Mouse (Mus musculus): Measurements from ENCODE around the gene Gadd45a.
"Not testable (repeated sequence)": the region's sequence is repeated elsewhere in the genome, so short reads cannot be mapped to it uniquely, and the experiment has no call there.

Gene Gadd45a

DNA sequence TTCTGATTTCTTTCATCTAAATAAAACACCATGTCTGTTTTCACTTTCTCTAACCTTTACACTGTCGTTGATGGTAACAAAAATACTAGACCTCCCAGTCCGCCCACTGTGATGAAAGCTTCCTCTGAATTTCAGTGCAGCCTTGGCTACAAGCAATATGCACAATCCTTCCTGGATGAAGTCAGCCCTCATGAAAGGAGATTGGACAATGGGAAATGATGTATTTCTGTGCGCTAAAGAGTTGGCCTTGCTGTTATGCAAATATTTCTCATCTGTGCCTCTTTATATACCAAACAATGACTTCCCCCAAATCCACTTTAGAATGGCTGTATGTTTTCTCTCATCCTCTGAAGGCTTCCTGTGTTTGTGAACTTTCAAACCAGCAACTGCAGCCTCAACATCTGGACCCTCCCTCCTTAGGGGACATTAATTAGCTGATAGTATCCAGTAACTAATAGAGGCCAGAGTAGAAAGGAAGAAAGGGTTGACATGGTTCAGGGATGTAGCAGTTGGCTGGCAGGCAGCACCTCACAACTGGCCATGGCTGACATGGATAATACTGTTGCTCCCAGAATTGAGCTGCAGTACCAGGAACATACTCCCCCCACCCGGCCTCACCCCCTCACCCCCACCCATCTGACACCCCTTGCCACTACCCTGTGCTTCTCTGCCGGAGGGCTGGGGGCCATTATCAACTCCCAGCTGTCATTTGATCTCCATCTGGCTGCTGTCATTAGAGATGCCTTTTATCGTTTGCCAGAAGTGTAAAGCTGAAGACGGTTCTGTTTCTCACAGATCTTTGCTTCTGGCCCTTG lies 11.8 kb upstream of the Gadd45a start:
- DNase-seq (ENCODE audit: low read depth, low spot score): no peak

DNA sequence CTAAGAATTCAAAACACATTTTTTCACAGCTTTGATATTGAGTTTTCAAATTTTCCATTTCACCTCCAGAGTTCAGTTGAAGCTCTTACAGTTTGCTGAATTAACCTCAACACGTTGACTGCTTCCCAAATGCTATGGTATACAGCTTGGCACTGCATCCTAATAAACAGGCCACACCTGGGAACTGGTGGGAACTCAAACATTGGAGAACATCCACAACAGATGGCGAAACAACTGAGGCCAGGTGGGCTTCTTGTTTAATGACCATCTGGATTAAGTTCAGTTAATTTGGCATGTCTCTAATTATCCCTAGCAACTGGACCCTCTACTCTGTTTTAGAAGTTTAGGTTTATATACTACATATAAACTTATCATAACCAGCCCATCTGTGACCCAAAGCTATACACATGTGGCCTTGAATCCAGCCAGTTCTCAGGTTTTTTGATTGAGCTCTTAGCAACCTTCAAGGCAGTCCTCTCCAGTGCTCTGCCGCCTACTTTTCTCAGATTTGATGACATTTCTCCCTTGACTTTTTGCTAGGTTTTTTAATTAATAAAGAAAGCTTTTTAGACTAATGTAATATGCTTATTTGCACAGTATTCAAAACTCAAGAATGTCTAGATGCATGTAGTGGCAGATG lies 10.9 kb upstream of the Gadd45a start:
- no peak for DNase-seq (ENCODE audit: low read depth, low spot score)

DNA sequence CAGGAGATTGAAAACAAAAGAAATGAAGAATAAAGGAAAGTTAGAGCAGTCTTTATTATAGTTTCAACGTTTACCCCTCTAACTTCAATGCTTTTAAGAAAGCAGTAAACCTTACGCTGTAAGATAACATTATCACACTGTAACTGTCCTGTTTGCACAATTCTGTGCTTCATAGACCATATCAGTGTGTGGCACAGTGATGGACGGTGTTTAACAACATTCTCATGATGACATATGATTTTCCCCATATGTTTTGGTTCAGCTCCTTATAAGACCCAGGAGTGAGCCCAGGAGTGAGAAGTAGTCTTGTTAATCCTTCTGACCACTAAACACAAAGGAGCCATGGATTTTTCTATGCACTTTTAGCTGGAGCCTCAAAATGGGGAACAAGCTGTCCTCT lies 9.7 kb upstream of the Gadd45a start:
- no peak for DNase-seq (ENCODE audit: low read depth, low spot score)

DNA sequence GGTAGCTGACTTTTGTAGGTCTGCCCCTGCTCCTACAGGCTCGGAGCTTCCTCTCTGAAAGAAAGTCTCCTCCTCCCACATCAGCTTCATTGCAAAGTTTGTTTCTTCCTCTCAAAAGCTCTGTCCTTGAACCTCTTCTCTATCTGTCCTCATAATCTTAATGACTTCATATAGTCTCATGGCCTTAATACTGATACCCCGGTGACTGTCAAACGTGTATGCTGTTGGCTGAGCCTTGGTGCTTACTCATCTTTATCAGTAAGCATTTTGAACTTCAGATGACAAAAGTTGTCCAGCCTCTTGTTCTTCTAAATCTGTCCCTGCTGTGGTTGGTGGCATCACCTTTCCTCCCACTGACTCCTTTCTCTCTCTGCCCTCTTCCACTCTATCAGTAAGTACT lies 8.2 kb upstream of the Gadd45a start:
- DNase-seq (ENCODE audit: low read depth, low spot score): no peak

DNA sequence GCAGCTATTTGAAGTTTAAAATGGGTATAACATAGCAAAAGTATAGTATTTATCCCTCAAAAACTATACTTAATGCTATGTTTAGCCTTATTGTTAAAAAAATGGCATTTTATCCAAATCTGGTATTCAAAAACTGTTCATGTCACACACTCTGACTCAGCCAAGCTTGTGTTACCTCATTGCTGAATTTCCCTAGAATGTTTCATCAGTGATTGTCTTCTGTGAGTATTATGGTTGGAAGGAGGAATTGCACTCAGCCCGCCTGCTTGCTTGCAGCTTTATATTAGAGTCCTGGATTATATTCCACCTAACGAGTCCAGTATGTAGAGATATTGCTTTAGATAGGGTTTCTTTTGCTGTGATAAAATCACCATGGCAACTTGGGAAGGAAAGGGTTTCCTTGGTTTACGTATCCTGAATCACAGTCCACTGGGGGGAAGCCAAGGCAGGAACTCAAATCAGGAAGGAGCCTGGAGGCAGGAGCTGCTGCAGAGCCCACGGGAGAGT lies 3.7 kb upstream of the Gadd45a start:
- DNase-seq (ENCODE audit: low read depth, low spot score): no peak

DNA sequence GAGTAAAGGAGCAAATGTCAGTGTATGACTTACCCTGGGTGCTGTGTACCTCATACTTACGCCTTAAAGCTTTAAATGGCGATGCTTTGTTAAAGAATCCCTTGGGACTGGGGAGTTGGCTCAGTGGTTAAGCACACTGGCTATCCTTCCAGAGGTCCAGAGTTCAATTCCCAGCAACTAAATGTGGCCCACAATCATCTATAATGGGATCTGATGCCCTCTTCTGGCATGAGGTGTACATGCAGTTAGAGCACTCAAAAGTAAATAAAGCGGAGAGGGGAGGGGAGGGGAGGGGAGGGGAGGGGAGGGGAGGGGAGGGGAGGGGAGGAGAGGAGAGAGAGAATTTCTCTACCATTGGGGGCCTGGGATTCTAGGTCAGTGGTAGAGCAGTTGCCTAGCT lies 1.7 kb upstream of the Gadd45a start:
- DNase-seq (ENCODE audit: low read depth, low spot score): no peak

DNA sequence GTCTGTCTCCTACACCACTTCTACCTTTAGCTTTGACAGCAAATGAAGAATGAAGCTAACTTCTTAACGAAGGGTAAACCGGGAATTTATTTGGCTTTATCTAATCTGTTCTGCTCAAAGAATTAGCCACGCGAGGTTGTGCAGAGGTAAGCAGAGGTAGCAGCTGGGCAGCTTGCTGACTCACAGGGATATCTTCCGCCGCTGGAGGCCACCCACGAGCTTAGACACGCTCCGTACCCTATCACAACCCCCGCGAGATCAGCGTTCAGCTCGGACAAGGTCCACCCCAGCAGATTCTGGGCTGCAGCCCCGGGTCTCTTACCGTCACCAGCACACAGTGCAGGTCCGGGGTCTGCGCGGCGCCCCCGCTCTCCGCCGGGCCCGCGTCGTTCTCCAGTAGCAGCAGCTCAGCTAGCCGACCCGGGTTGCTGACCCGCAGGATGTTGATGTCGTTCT lies 873 bp downstream of the Gadd45a start:
- peak; percentile 74 for DNase-seq (ENCODE audit: low read depth, low spot score)

DNA sequence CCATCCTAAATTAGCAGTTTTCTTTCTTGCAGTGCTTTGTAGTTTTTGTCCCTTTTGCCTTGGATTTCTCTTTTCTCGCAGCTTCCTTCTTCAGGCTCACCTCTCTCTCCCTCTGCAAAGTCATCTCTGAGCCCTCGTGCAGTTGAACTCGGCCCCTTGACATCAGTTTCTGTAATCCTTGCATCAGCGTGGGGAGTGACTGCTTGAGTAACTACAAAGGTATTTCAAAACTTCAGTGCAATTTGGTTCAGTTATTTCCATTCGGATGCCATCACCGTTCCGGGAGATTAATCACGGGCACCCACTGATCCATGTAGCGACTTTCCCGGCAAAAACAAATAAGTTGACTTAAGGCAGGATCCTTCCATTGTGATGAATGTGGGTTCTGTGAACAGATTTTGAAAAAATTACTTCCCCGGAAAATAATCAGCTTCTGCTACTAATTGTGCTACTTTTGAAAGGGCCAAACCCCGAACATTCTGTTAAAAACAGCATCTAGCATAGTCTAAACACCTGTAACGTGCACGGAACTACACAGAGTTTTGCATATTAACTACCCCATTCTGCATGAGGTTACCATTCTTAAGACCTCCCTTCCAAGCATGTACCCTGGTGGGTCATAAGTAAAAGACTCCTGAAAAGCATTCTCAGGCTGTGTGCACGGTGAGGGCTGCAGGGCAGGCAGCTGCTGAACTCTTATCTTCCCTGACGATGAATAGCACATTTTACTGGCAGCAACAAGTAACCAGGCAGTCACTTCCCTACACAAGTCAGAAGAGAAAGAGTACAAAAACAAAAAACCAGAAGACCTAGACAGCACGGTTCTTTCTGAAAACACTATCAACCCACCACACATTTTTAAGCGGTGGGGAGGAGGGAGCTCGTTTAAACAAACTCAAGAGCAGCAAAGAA lies 1.6 kb downstream of the Gadd45a start:
- peak; percentile 69 for DNase-seq (ENCODE audit: low read depth, low spot score)

DNA sequence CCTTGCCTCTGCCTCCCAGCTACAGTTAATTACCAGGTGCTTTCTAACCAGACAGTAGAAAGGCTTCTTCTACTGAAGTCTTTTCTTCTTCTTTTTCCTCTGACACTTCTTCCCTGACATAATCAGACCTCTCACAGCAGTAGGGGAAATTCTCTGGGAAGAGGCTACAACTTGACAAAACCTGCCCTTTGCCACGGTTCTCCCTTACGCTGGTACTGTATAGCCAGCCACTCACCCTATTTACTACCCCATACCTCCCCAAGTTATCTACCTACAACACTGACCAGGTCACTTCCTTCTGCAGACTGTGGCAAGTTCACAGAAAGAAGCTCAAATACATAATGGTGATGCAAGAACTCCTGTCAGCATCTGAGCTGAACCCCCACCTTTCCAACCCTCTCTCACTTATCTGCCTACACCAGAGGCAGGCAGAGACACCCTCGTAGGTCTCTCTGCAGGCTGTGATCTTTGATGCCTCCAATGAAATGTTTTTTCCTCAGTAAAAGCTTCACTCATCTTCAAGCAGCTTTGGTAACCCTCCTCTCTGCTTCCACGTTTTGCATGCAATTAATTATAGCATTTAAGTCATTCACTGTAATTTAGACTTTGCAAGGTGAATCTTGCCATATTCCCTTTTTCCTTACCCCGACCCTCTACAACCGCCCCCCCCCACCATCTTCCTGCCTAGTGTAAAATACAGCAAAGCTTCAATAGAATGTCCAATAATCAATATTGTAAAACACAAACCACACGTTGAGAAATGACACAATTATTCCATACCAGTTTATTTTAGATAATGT lies 2.7 kb downstream of the Gadd45a start:
- no peak for DNase-seq (ENCODE audit: low read depth, low spot score)

DNA sequence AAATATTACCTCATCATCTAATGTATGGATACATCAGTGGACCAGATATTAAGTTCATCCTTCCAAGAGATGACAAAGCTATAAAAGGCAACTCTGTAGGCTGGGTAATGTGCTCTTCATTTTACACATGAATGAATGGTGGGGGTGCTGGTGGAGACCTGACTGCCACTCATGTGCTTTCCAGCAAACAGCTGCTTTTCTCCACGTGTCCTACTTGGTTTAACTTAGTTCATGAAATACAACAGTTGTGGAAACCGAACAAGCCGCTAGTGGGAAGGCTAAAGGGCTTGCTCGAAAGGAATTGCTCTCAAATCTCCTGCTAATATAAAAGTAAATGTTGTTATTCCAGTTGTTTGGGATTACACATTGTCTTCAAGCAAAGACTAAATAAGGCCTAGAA lies 3.7 kb downstream of the Gadd45a start:
- DNase-seq (ENCODE audit: low read depth, low spot score): no peak

DNA sequence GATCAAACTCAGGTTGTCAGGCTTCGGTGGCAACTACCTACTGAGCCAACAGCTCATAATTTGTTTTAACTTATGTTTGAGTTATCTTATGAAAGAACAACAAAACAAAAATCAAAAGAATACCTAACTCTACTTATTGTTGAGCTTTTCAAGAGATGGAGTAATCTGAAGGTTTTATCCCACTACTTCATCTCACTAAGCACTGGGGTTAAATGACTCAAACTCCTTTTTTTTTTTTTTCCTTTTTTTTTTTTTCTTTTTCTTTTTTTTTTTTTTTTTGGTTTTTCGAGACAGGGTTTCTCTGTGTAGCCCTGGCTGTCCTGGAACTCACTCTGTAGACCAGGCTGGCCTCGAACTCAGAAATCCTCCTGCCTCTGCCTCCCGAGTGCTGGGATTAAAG lies 4.3 kb downstream of the Gadd45a start:
- DNase-seq (ENCODE audit: low read depth, low spot score): not testable (repeated sequence)

DNA sequence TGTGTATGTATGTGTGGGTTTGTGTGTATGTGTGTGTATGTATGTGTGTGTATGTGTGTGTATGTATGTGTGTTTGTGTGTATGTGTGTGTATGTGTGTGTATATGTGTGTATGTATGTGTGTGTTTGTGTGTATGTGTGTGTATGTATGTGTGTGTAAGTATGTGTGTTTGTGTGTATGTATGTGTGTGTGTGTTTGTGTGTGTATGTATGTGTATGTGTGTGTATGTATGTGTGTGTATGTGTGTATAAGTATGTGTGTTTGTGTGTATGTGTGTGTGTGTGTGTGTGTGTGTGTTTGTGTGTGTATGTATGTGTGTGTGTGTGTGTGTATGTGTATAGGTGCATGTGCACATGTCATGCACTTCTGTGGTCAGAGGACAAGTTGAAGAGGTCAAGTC lies 4.7 kb downstream of the Gadd45a start:
- not testable (repeated sequence) for DNase-seq (ENCODE audit: low read depth, low spot score)

DNA sequence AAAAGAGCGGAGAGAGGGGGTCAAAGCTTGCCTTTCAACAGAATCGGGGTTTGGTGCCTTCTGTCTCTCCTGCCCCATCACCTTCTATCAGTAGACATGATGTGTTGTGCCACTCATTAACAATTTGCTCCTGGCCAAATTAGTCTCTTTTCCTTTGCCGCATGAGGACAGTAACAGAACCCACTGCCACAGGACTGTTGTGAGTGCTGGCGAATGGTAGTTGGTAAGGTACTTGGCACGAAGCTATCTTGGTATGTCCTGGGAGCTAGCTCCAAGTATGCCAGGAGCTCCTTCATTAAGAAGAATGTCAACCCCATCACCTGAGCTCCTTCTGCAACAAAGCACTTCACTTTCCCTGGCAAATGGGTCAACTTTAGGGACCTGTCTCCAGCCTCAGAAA lies 6.4 kb downstream of the Gadd45a start:
- no peak for DNase-seq (ENCODE audit: low read depth, low spot score)

DNA sequence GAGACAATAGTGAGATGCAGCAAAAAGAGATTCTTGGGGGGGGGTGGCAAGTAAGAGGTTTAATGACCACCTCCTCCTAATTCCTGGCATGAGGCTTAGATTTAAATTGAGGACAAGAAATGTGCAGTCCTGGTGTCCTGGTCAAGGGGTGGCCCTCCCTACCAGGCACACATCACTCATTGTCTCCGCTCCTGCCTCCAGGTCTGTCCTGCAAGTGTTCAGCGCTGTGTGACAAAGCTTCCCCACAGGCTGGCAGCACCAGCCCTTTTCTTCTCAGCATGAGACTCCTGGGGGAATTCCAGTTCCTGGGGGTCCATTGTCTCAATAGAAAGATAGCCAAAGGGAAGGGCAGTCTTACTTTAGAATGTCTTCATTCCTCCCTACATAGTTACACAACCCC lies 6.8 kb downstream of the Gadd45a start:
- DNase-seq (ENCODE audit: low read depth, low spot score): no peak

DNA sequence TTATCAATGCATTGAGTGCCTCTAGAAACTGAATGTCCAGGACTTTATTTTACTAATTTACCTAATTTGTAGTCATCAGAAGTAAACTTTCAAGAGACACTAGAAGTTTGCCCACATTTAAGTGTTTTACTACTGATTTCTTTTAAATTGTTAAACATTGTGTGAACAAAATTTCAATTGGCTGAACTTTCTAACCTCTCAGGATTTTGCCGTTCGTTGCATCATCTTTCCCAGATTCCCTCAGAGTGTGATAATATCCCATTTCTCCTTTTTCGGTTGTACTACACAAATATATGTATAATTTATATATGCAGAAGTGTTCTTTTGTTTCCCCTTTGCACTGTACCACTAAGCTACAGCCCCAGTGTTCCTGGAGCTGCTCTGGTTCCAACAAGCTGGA lies 7.3 kb downstream of the Gadd45a start:
- DNase-seq (ENCODE audit: low read depth, low spot score): no peak

DNA sequence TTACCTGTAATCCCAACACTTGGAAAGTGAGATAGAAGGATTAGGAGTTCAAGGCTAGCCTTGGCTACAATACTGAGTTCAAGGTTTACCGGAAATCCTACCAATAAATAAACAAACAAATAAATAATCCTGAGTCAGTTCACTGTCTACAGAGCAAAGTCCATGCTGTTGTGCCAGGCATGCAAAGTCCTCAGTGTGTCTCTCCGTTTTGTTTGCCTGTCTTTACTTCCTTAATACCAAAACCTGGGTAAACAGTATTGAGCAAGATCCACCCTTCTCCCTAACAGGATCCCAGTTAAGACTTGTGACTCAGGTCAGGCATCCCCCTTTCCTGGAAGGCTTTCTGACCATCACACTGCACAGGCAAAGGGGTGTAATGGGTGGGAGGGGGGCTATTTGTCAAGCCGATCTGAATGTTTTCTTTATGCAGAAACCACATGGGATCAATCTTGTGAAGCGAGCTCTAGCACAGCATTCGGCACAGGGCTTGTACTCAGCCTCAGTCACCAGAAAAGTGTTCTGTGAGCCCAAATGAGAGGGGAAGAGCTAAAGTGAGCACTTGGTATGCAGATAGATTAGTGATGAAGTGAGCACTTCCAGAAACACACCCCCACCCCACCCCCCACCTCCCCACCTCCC lies 7.8 kb downstream of the Gadd45a start:
- no peak for DNase-seq (ENCODE audit: low read depth, low spot score)

DNA sequence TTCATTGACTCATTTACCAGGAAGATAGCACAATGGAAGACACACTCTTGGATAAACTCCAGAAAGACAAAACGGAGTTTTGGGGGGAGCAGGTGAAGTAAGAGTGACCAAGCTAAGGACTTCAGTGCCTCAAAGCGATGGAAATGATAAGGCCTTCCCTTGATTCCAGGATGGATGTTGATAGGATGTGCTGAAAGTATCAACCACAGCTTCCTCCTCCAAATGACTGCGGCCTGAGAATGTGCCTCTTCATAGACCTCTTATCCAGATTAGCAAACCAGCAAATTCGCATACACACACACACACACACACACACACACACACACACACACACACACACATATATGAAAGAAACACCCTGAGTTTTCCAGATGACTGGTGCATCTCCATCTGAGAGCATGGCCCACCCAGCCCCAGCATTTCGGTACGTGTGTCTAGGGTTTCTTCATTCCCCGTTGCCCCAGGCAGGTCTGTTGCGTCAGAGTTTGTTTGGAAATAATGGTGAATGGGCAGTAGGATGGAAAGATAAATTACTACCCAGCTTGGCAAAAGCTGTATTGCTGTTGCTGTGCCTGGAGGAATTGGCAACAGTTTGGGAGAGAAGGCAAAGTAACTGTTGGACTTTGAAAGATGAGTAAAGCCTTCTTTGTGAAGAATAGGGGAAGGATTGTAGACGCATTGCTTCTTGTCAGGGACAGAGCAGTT lies 9.7 kb downstream of the Gadd45a start:
- no peak for DNase-seq (ENCODE audit: low read depth, low spot score)

DNA sequence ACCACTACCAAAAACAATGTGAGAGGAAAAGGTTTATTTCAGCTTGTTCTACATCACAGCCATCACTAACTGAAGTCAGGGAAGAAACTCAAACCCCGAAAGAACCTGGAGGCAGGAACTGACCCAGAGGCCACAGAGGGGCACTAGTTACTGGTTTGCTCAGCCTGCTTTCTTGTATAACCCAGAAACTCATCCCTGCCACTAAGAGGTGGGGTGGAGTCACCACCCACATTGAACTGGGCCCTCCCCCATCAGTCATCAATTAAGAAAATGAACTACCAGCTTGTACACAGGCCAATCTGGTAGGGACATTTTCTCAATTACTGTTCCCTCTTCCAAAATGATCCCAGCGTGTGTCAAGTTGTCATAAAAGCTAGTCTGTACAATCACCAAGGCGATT lies 10.6 kb downstream of the Gadd45a start:
- DNase-seq (ENCODE audit: low read depth, low spot score): no peak

DNA sequence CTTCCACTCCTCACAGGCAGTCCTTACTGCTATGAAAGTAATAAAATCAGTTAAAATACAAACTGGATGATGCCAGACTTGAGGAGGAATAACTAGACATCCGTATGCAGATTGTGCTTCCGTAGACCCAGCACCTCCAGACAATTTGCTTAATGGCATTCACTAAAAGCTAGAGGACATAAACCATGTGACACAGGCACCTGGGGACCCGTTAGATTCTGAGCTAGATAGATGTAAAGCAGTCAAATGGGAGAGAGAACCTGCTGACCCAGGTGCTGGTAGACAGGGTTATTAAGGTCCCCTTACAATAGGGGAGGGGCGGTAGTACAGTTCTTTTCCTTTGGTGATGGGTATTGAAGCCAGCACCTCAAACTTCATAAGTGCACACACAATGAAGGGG lies 13.5 kb downstream of the Gadd45a start:
- DNase-seq (ENCODE audit: low read depth, low spot score): no peak

DNA sequence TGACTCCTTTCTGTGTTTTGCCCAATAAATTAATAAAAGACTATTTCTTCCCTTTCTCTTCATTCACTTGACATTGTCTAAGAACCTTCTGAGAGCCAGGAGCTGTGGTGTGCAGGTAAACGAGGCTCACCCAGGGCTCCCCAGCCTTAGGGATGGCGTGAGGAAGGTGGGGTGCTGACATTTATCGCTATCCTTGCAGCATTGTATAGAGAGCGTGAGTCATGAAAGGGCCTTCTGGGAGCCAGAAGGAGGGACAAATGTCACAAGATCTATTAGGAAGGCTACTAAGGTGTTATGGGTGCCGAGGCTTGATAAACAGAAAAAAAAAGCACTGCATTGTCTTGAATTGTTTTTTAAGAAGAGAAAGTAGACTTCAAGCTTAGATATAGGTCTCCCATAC lies 15.9 kb downstream of the Gadd45a start:
- no peak for DNase-seq (ENCODE audit: low read depth, low spot score)

Measured in A20 (cell line).